Mouse (Mus musculus): ENCODE data around the gene 1700025C18Rik.

GRCm38 (mm10) chr2:165126896-165127562 is 36.5 kb upstream of the 1700025C18Rik start:
- no peak for TF ChIP-seq CTCF (IDR thresholded peaks at IDR 0.05)
- no peak for TF ChIP-seq POLR2A (IDR thresholded peaks at IDR 0.05; ENCODE audit: insufficient read depth, low read depth, low read length)
